Mouse (Mus musculus): Measurements from ENCODE around the gene Med29.

DNA sequence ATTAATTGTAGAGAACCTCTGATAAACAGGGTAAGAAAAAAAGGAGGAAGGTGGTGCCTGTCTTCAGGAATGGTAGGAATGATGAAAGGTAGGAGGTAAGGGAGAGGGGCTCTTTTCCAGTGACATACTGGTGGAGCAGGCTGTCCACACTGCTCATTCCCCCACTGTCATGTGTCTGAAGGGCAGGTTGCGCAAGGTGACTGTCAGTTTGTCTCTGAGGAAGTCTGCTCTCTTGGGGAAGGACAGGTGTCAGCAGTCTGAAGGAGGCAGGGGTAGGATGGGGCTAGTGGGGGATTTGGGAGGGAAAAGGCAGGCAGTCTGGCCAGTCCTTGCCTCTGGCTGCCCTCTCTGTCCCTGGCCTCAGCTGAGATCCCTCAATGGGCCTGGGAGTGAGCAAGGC is 8.5 kb upstream of the Med29 start:
- no peak for TF ChIP-seq CTCF (IDR thresholded peaks at IDR 0.05; ENCODE audit: extremely low read depth, insufficient read length, insufficient replicate concordance, low read depth, low read length)
- no peak for TF ChIP-seq POLR2A (IDR thresholded peaks at IDR 0.05; ENCODE audit: low read depth, low read length)

All from small intestine, adult 2 months (tissue).